Mouse (Mus musculus) midbrain, embryonic 14.5 days (tissue): Measurements from ENCODE around the gene Dis3l. TPM values are rescaled to one million over a fixed set of nuclear protein-coding genes. Genes with fewer than 3 reads are reported as not detected.

Source experiments
- ATAC-seq: fragments of 200-750 bp; cut with Nextera tagmentation; 2 replicates; pipeline ENCODE4 v1.8.0; 2017; ENCODE audit warnings: moderate number of reproducible peaks, moderate library complexity; ENCODE audit not compliant: low FRiP score, low TSS enrichment
- DNase-seq: peaks from one replicate; pipeline ENCODE4 v3.0.0-alpha.2; 2015
- H3K27ac ChIP-seq: fragments of 300-500 bp; sonication (generic); replicated peaks from 2 replicates; pipeline ENCODE4 v1.5.1; 2014; ENCODE audit warnings: mild to moderate bottlenecking, low read depth, low read length, moderate library complexity
- H3K27me3 ChIP-seq: fragments of 300-500 bp; sonication (generic); 2 replicates; pipeline ENCODE4 v1.6.1; 2014; ENCODE audit warnings: low read length, control low read depth, mixed read lengths; ENCODE audit not compliant: control insufficient read depth, insufficient read depth
- H3K36me3 ChIP-seq: fragments of 300-500 bp; sonication (generic); 2 replicates; pipeline ENCODE4 v1.6.1; 2014; ENCODE audit warnings: low read length, control low read depth; ENCODE audit not compliant: control insufficient read depth, insufficient read depth
- H3K4me1 ChIP-seq: fragments of 300-500 bp; sonication (generic); 2 replicates; pipeline ENCODE4 v1.6.1; 2014; ENCODE audit warnings: mild to moderate bottlenecking, antibody characterized with exemption, low read length, control low read depth; ENCODE audit not compliant: control insufficient read depth, insufficient read depth
- H3K4me2 ChIP-seq: fragments of 300-500 bp; sonication (generic); 2 replicates; pipeline ENCODE4 v1.6.1; 2014; ENCODE audit warnings: mild to moderate bottlenecking, low read length, moderate library complexity
- H3K4me3 ChIP-seq: fragments of 300-500 bp; sonication (generic); replicated peaks from 2 replicates; pipeline ENCODE4 v1.5.1; 2014; ENCODE audit warnings: low read depth, low read length
- H3K9ac ChIP-seq: fragments of 300-500 bp; sonication (generic); replicated peaks from 2 replicates; pipeline ENCODE4 v1.6.1; 2014; ENCODE audit warnings: mild to moderate bottlenecking, low read length, moderate library complexity
- H3K9me3 ChIP-seq: fragments of 300-500 bp; sonication (generic); 2 replicates; pipeline ENCODE4 v1.6.1; 2016; ENCODE audit warnings: low read length, control low read depth, mixed read lengths; ENCODE audit not compliant: control insufficient read depth
- WGBS: fragments of 180-500 bp; shearing (Covaris S2); extraction: QIAGEN DNeasy Blood & Tissue Kit; methylation state at CpG from one replicate; pipeline ENCODE4 v1.1.7; 2014; 5-methylcytosine and 5-hydroxymethylcytosine counted together
- polyA plus RNA-seq: library from polyadenylated mRNA; unstranded; fragments of >200 nt; fragmentation: Nextera tagmentation; extraction: Ambion mirVana; gene quantifications from 2 replicates; pipeline ENCODE4 v1.2.1, GENCODE M21; 2014

Gene Dis3l
- polyA plus RNA-seq, 1 experiment from 2014 or later = 23.9 TPM

DNA sequence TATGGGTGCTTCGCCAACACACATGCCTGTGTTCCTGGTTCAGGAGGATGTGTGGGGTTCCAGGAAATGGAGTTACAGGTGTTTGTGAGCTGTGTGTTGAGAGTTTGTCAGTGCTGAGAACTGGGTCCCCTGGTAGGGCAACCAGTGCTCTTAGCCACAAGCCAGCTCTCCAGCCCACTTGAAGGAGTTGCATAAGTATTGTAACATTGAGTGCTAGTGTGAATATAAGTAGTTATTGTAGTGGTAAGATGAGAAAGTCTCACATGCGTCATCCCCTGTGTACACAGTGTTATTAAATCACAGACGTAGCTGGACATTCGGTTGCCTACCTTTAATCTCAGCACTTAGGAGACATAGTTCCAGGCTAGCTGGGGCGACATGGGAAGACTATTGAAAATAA lies 81.2 kb downstream of the Dis3l start:
- WGBS = 93% methylated on average over 5 of the region's 5 CpGs
- H3K4me2 ChIP-seq = no peak overlapping the region
- DNase-seq (no peak), ATAC-seq (no peak)
- no peak overlapping the region for H3K9ac ChIP-seq
- no peaks in the 10 kb centered on the region for H3K4me1 ChIP-seq
- H3K27me3 ChIP-seq = no peaks in the 10 kb centered on the region
- H3K4me3 ChIP-seq = no peak overlapping the region
- no peaks in the 10 kb centered on the region for H3K9me3 ChIP-seq
- no peaks in the 10 kb centered on the region for H3K36me3 ChIP-seq
- H3K27ac ChIP-seq = no peak overlapping the region

Other genes starting within 250 kb of the Dis3l start
- gene Lctl, start 224.1 kb downstream of the Dis3l start, polyA plus RNA-seq = not detected in 2 replicates
- gene Zwilch, start 168.2 kb downstream of the Dis3l start, polyA plus RNA-seq = 2.3 and 6.8 TPM in 2 replicates
- gene Rpl4, start 167.9 kb downstream of the Dis3l start, polyA plus RNA-seq = 640 and 695 TPM in 2 replicates
- 25.6 and 29.7 TPM in 2 replicates for gene Snapc5, start 162.0 kb downstream of the Dis3l start, polyA plus RNA-seq
- 2.9 and 3.0 TPM in 2 replicates for gene Uchl4, start 106.1 kb downstream of the Dis3l start, polyA plus RNA-seq
- gene Map2k1, start 87.7 kb downstream of the Dis3l start, polyA plus RNA-seq = 46.4 and 50.7 TPM in 2 replicates
- 79.8 and 103 TPM in 2 replicates for gene Tipin, start 59.7 kb downstream of the Dis3l start, polyA plus RNA-seq
- gene Megf11, start 44.3 kb upstream of the Dis3l start, polyA plus RNA-seq = 17.1 and 18.6 TPM in 2 replicates